Mouse (Mus musculus) midbrain, embryonic 10.5 days (tissue): ENCODE data around the gene Dyrk3. TPM values are rescaled to one million over a fixed set of nuclear protein-coding genes. Genes with fewer than 3 reads are reported as not detected.

Experiments
- DNase-seq: peaks from one replicate; pipeline ENCODE4 v3.0.0-alpha.2; 2017; ENCODE audit warnings: low spot score
- H3K27ac ChIP-seq: fragments of 300-500 bp; sonication (generic); replicated peaks from 2 replicates; pipeline ENCODE4 v1.5.1; 2016; ENCODE audit warnings: mild to moderate bottlenecking
- H3K27me3 ChIP-seq: fragments of 300-500 bp; sonication (generic); 2 replicates; pipeline ENCODE4 v1.6.1; 2016; ENCODE audit warnings: low read depth, mild to moderate bottlenecking; ENCODE audit not compliant: poor library complexity, severe bottlenecking
- H3K36me3 ChIP-seq: fragments of 300-500 bp; sonication (generic); 2 replicates; pipeline ENCODE4 v1.6.1; 2016; ENCODE audit warnings: mild to moderate bottlenecking, moderate library complexity
- H3K4me1 ChIP-seq: fragments of 300-500 bp; sonication (generic); 2 replicates; pipeline ENCODE4 v1.6.1; 2016
- H3K4me3 ChIP-seq: fragments of 300-500 bp; sonication (generic); 2 replicates; pipeline ENCODE4 v1.5.1; 2016; ENCODE audit warnings: mild to moderate bottlenecking, moderate library complexity
- H3K9me3 ChIP-seq: fragments of 300-500 bp; sonication (generic); replicated peaks from 2 replicates; pipeline ENCODE4 v1.6.1; 2016; ENCODE audit warnings: mild to moderate bottlenecking
- WGBS: fragments of 180-500 bp; shearing (Covaris S2); methylation state at CpG from one replicate; pipeline ENCODE4 v1.1.7; 2016; 5-methylcytosine and 5-hydroxymethylcytosine counted together
- polyA plus RNA-seq: library from polyadenylated mRNA; unstranded; fragments of >200 nt; fragmentation: Nextera tagmentation; extraction: Ambion mirVana; gene quantifications from 2 replicates; pipeline ENCODE4 v1.2.1, GENCODE M21; 2016

Gene Dyrk3
- polyA plus RNA-seq, 1 experiment from 2014 or later: 15.4 TPM

DNA sequence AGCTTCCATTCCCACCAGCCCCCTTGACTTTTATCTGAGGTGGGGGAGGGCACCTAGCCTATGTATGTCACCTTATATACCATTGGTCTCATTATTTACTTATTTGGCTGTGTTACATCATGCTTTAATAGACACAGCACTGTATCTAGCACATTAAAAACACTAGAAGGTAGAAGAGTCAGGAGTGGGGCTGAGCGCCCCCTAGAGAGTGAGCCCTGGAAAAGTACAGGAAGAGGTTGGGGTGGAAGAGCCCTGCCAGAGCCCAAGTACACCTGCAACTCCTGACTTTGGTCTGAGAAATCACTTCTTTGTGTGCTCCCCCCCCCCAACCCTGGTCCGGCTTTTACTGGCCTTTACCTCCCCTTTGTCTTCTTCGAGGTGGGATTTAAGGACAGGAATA lies 16.2 kb downstream of the Dyrk3 start:
- H3K9me3 ChIP-seq: no peaks in the 10 kb centered on the region
- no peaks in the 10 kb centered on the region for H3K27me3 ChIP-seq
- 33% methylated on average over 3 of the region's 3 CpGs for WGBS
- no peak overlapping the region for H3K27ac ChIP-seq
- peaks cover 15% of the 10 kb centered on the region for H3K36me3 ChIP-seq
- DNase-seq: no peak
- H3K4me1 ChIP-seq: peaks cover 10% of the 10 kb centered on the region
- H3K4me3 ChIP-seq: no peak overlapping the region

GRCm38 (mm10) chr1:131119026-131119425 lies 19.1 kb downstream of the Dyrk3 start:
- Histone ChIP-seq H3K27ac (no peak overlapping the region), H3K4me3 (no peak overlapping the region), H3K36me3 (no peaks in the 10 kb centered on the region), H3K4me1 (peaks cover 25% of the 10 kb centered on the region), H3K9me3 (no peaks in the 10 kb centered on the region), H3K27me3 (no peaks in the 10 kb centered on the region)
- no peak for DNase-seq
- WGBS: 75% methylated on average over 2 of the region's 2 CpGs

DNA sequence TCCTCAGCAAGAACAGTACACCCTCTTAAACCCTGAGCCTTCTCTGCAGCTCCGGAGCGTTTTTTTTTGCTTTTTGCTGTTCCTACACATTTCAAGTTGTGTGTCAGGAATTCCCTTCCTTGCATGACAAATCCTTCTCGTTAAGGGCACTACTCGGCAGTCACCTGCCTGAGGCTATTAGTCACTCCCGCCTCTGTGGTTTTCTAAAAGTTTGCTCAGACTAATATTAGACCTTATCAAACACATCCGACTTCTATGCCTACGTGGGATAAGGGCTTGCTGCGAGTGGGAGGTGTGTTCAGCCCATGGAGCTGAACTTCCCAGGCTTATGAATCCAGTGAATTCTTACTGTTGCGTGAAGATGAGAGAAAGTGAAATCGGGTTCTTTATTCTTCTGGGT lies 19.6 kb downstream of the Dyrk3 start:
- Histone ChIP-seq H3K9me3 (no peaks in the 10 kb centered on the region), H3K27me3 (no peaks in the 10 kb centered on the region), H3K4me1 (peaks cover 26% of the 10 kb centered on the region), H3K27ac (no peak overlapping the region), H3K36me3 (no peaks in the 10 kb centered on the region), H3K4me3 (no peak overlapping the region)
- no peak for DNase-seq
- WGBS: 84% methylated on average over 10 of the region's 10 CpGs

- no peaks in the 10 kb centered on the region for H3K9me3 ChIP-seq
- H3K36me3 ChIP-seq: no peaks in the 10 kb centered on the region
- 76% methylated on average over 13 of the region's 13 CpGs for WGBS
- no peaks in the 10 kb centered on the region for H3K27me3 ChIP-seq
- H3K4me3 ChIP-seq: no peak overlapping the region
- peaks cover 26% of the 10 kb centered on the region for H3K4me1 ChIP-seq
- peak overlapping the region; percentile 73 for H3K27ac ChIP-seq
- DNase-seq: peak; percentile 20
These were observed 21.6 kb downstream of the Dyrk3 start for GRCm38 (mm10) chr1:131116430-131117011.

DNA sequence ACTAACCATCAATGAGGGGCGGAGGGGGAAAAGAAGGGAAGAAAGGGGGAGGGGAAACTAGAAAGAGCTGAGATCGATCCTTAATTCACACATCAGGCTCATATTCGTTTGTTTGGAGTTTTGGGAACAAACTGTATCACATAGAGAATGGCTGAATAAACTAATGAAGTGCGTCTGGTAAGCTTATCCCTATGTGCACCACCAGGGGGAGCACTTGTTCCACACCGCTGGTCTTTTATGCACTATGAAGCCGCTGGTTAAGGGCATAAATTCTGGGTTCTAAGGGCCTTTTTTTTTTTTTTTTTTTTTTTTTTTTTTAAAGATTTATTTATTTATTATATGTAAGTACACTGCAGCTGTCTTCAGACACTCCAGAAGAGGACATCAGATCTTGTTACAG lies 22.2 kb downstream of the Dyrk3 start:
- Histone ChIP-seq H3K27me3 (no peaks in the 10 kb centered on the region), H3K9me3 (no peaks in the 10 kb centered on the region), H3K4me1 (peaks cover 26% of the 10 kb centered on the region), H3K36me3 (no peaks in the 10 kb centered on the region), H3K4me3 (no peak overlapping the region), H3K27ac (no peak overlapping the region)
- peak; percentile 71 for DNase-seq
- 22% methylated on average over 6 of the region's 6 CpGs for WGBS

DNA sequence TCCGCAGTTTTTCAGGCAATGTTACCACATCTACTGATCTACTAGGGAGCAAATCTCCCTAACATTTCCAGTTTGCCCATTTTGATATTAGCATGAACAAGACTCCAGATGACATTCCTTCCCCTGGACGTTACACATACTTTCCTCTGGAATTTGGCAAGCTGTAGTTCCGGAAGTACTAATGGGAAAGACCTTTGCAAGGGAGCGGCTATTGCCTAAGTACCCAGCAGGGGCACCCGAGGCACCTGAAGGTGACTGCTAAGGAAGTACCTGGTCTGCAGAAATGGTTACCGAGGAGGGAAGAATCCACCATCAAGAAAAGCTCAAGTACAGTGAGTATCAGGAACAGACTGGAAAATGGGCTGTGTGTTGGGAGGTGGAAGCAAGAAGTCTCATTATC lies 25.6 kb downstream of the Dyrk3 start:
- no peaks in the 10 kb centered on the region for H3K9me3 ChIP-seq
- no peak for DNase-seq
- no peaks in the 10 kb centered on the region for H3K36me3 ChIP-seq
- H3K27ac ChIP-seq: no peak overlapping the region
- H3K4me1 ChIP-seq: peaks cover 25% of the 10 kb centered on the region
- no peak overlapping the region for H3K4me3 ChIP-seq
- no peaks in the 10 kb centered on the region for H3K27me3 ChIP-seq
- 41% methylated on average over 6 of the region's 6 CpGs for WGBS

DNA sequence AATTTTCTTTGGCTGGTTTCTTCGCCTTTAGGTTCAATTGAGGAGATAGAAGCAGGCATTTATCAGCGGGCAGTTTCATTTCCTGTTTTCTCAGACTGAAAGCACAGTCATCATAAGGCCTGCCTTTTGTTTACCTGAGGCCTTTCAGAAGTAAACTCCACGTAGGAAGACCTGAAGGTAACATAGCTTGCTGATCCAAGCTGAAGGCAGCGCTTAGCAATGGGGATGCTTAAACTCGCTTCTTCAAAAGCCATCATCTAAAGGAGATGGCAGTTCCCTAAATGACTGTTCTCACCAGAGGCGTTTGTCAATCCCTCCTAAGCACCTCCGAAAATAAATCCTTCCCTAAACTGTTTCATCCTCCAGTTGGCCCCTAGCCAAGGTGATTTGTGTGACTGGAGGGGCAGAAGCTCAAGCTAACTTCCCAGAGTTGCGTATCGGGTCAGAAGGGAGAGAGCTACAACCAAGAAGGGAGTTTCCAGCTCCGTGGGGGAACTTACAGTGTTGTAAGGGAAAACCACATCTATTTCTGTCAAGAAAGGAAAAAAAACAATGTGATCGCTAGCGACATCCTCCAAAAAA lies 27.5 kb downstream of the Dyrk3 start:
- no peak overlapping the region for H3K27ac ChIP-seq
- no peaks in the 10 kb centered on the region for H3K9me3 ChIP-seq
- no peaks in the 10 kb centered on the region for H3K36me3 ChIP-seq
- no peaks in the 10 kb centered on the region for H3K27me3 ChIP-seq
- WGBS: 86% methylated on average over 12 of the region's 12 CpGs
- no peak for DNase-seq
- peaks cover 16% of the 10 kb centered on the region for H3K4me1 ChIP-seq
- H3K4me3 ChIP-seq: no peak overlapping the region

DNA sequence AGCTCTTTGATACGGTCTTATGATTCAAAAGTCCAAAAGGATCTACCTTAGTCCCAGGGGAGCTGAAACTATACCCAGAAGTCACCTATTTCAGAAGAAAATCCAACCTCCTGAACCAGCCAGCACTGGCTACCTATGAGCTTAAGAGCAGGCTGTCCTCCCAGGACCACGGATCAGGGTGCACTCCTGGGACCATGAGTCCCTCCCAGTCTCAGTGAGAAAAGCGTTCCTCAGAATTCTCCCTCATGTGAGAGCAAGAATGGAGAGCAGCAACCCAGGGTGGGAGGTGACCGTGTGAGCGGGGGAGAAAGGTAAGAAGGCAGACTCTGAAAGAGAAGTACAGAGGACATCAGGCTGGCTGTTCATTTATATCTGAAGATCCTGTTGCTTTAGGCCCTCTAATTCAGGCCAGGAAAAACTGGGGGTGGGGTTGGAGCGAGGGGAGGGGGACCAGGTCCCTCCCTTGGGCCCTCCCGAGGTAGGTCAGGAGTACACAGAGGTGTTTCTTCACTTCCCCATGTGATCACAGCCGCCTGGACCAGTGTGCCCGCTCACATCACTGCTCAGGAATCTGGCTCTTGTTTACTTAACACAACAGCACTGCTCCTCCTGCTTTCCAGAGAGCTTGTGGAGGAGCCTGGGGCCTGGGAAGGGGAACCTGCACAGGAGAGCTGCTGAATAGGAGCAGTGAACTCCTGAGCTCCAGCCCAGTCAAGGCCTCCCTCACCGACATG lies 30.4 kb downstream of the Dyrk3 start:
- Histone ChIP-seq H3K36me3 (no peaks in the 10 kb centered on the region), H3K27me3 (no peaks in the 10 kb centered on the region), H3K27ac (peak overlapping the region; percentile 42; the same call in 1 of the 2 replicates), H3K4me1 (peaks cover 8% of the 10 kb centered on the region), H3K4me3 (no peak overlapping the region), H3K9me3 (no peaks in the 10 kb centered on the region)
- 65% methylated on average over 10 of the region's 10 CpGs for WGBS
- DNase-seq: no peak

DNA sequence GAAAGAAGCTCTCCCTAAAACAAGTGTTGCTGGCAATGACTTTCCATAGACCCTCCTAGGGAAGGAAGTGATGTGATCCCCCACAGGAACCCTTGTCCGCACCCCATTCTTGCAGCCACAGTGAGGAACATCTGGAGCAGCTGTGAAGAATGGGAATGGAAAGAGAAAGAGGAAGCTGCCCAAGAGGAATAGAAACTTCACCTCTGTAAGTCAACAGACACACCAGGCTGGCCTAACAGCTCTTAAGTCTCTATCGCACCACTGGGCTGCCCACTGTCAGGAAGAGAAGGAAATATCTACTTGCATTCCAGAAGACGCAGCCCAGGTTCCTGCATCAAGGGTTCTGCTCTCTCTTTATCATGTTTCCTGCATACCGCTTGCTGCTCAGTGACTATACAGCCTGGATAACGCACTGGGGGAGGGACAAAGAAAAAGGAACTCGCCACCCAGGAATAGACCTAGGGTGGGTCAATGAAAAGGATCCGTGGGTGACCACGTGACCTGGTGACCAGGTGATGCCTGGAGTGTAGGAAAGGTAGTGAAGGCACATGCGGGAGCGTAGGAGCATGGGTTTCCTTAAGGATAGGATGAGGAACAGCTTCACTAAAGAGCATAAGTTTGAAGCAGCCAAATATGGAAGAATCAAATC lies 34.2 kb downstream of the Dyrk3 start:
- WGBS: 85% methylated on average over 10 of the region's 10 CpGs
- no peak overlapping the region for H3K27ac ChIP-seq
- H3K36me3 ChIP-seq: no peaks in the 10 kb centered on the region
- peaks cover 18% of the 10 kb centered on the region for H3K27me3 ChIP-seq
- no peak overlapping the region for H3K4me3 ChIP-seq
- no peak for DNase-seq
- H3K4me1 ChIP-seq: peaks cover 10% of the 10 kb centered on the region
- no peaks in the 10 kb centered on the region for H3K9me3 ChIP-seq

DNA sequence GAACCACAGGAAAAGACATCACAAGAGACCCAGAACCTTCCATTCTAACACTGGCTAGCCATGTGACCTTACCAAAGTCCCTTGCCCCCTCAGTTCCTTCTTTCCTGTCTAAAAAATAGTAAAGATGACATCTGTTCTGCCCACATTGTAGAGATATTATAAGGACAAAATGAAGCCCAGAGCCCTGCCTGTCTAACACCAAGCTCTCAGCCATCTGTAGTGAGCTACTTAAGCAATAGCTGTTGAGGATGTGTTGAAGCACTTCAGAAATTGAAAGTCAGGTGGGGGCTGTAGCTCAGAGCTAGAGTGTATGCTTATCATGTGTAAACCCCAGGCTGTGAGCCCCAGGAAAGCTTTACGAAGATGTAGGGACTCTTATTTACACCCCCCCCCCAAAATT lies 37.3 kb downstream of the Dyrk3 start:
- Histone ChIP-seq H3K27me3 (peaks cover 24% of the 10 kb centered on the region), H3K9me3 (no peaks in the 10 kb centered on the region), H3K4me1 (peaks cover 20% of the 10 kb centered on the region), H3K4me3 (no peak overlapping the region), H3K36me3 (no peaks in the 10 kb centered on the region), H3K27ac (no peak overlapping the region)
- WGBS: 85% methylated on average over 1 of the region's 1 CpGs
- DNase-seq: no peak

GRCm38 (mm10) chr1:131097700-131098094 lies 40.4 kb downstream of the Dyrk3 start, which contains the start of gene Mapkapk2:
Gene Mapkapk2, minus strand, starts transcription at chr1:131097826.
- H3K4me3 ChIP-seq: peak within 1 kb of the TSS; percentile 77
- H3K36me3 ChIP-seq: peaks cover 8% of the 10 kb centered on the region
- no peaks in the 10 kb centered on the region for H3K9me3 ChIP-seq
- peaks cover 24% of the 10 kb centered on the region for H3K27me3 ChIP-seq
- H3K4me1 ChIP-seq: peaks cover 52% of the 10 kb centered on the region
- peak within 1 kb of the TSS; percentile 96 for H3K27ac ChIP-seq
- peak; percentile 97 for DNase-seq
- WGBS: under 1% methylated on average over 32 of the region's 32 CpGs

DNA sequence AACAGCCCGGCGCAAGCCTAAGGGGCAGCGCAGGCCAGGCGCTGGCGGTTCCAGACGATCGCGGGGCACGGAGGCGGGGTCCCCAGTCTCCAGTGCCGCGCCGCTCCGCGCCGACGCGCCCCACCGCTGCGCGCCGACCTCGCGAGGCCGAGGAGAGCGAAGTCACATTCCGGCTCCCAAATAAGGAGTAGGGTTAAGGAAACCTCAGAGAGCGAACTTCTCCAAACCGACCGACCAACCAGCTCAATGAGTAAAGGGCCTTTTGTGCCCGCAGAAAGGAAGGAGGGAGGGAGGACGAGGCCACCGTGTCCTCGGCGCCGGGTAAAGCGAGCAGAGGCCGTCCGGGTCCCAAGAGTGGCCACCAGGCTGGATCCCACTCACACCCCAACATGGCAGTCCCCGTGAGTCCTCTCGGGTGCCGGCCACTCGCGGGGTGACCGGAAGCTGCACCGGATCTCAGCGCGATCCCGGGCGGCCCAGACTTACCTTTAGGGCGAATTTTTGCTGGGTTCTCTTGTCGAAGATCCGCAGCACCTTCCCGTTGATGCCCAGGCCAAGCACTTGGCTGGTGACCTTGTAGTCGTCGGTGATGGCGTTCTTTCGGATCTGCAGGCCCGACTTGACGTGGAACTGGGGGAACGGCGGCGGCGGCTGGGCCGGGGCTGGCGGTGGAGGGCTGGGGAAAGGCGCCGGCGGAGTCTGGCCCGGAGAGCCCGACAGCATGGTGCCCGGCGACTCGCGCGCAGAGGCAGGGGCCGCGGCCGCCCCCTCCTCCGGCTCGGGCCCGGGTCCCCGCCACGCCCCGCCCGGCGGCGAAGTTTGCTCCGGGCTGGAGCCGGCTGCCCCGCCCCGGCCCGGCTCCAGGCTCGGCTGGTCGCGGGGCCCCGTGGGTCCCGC lies 41.1 kb downstream of the Dyrk3 start:
- Histone ChIP-seq H3K27me3 (peaks cover 24% of the 10 kb centered on the region), H3K36me3 (peaks cover 8% of the 10 kb centered on the region), H3K4me1 (peaks cover 58% of the 10 kb centered on the region), H3K4me3 (peak overlapping the region; percentile 77), H3K27ac (peak overlapping the region; percentile 96), H3K9me3 (no peaks in the 10 kb centered on the region)
- WGBS: under 1% methylated on average over 98 of the region's 98 CpGs
- peak; percentile 71 for DNase-seq
